Mouse (Mus musculus): ENCODE measurements around the gene Foxp1.

GRCm38 (mm10) chr6:98985452-98985851 is 537.1 kb downstream of the Foxp1 start:
- TF ChIP-seq CTCF (IDR thresholded peaks at IDR 0.05; ENCODE audit: control insufficient read depth, insufficient read depth, low read length) (no peak), POLR2A (IDR thresholded peaks at IDR 0.05; ENCODE audit: borderline replicate concordance, control insufficient read depth, low read depth, low read length) (no peak)

Data from bone marrow, adult 2 months (tissue).